Mouse (Mus musculus): ENCODE data around the gene Cars2. TPM values are rescaled to one million over a fixed set of nuclear protein-coding genes. Genes with fewer than 3 reads are reported as not detected.
A peak's percentile ranks its signal among the peaks of the same experiment; 100 is the strongest.

The Cars2 gene
- 21.6 and 22.9 TPM in 2 replicates for polyA plus RNA-seq (2016; fragmentation: Nextera tagmentation; extraction: Ambion mirVana)

DNA sequence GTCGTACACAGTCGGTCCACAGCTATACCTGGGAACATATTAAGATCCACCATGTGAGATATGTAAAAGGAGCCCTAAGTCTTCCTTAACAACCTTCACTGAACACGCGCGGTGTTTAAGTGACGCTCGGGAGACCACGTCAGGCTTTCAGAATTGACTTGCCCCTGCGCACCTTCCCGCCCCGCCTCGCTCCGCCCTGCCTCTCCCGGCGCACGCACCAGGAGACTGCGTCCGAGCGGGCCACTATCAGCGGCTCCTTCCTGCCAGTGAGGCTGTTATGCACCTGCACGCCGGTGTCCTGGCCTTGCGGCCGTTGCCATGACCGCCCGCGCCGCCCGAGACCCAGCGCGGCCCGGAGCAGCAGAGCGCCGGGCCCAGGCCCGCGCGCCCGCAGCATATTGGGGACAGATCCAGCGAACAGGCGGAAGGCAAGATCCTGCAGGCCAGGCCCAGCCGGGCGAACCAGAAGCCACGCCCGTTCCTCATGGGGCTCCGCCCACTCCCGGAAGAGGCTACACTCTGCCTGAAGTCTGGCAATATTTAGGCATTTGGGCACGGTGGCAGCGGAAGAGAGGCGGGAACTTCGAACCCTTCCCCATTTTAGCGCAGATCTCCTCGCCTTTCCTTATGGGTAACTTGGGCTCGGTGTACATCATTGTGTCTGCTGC is at the start of gene Cars2:
Cars2 (minus strand) TSS at position 503 of the 668 bp plus-strand sequence.
- Histone ChIP-seq H3K9ac (peak within 1 kb of the TSS; percentile 83), H3K27ac (peak within 1 kb of the TSS; percentile 88), H3K27me3 (no peaks in the 10 kb centered on the region), H3K4me2 (replicated peaks) (peak within 1 kb of the TSS; percentile 64), H3K36me3 (peaks cover 10% of the 10 kb centered on the region; the same call in 1 of the 2 replicates), H3K4me3 (peak within 1 kb of the TSS; percentile 76), H3K9me3 (no peaks in the 10 kb centered on the region), H3K4me1 (peaks cover 15% of the 10 kb centered on the region; the same call in 1 of the 2 replicates)
- WGBS = under 1% methylated on average over 53 of the region's 53 CpGs
- peak; percentile 49; the same call in 1 of the 2 replicates for ATAC-seq (ENCODE audit: insufficient number of reproducible peaks, insufficient read depth, low FRiP score, low TSS enrichment)

GRCm38 (mm10) chr8:11593222-11593884 is 42.8 kb upstream of the Cars2 start:
- ATAC-seq (ENCODE audit: insufficient number of reproducible peaks, insufficient read depth, low FRiP score, low TSS enrichment) = no peak
- 71% methylated on average over 12 of the region's 12 CpGs for WGBS
- H3K9ac ChIP-seq = no peak overlapping the region
- H3K4me1 ChIP-seq = peaks cover 9% of the 10 kb centered on the region; the same call in 1 of the 2 replicates
- no peak overlapping the region for H3K4me3 ChIP-seq
- no peak overlapping the region for H3K27ac ChIP-seq
- H3K9me3 ChIP-seq = no peaks in the 10 kb centered on the region
- H3K27me3 ChIP-seq = no peaks in the 10 kb centered on the region
- no peaks in the 10 kb centered on the region for H3K36me3 ChIP-seq
- no peak overlapping the region for H3K4me2 ChIP-seq (replicated peaks)

DNA sequence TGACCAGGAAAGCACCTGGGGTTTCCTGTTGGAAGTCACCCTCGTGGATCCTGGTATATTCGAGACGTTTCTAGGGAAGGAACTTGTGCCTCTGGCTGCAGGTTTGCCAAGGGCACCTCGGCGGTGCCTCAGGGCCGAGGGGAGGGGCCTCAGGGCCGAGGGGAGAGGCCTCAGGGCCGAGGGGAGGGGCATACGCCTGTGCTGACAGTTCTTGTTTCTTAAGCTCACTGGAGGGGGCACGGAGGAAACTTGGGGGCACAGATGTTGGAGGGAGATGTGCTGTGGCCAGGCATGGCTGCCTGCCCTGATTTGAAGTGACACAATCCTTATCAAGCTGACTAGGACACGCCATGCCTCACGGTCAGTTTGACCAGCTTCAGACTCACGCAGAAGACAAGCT is 41.7 kb upstream of the Cars2 start:
- peaks cover 9% of the 10 kb centered on the region; the same call in 1 of the 2 replicates for H3K4me1 ChIP-seq
- H3K4me3 ChIP-seq = no peak overlapping the region
- no peaks in the 10 kb centered on the region for H3K36me3 ChIP-seq
- no peaks in the 10 kb centered on the region for H3K27me3 ChIP-seq
- no peaks in the 10 kb centered on the region for H3K9me3 ChIP-seq
- H3K9ac ChIP-seq = no peak overlapping the region
- ATAC-seq (ENCODE audit: insufficient number of reproducible peaks, insufficient read depth, low FRiP score, low TSS enrichment) = no peak
- H3K27ac ChIP-seq = no peak overlapping the region
- no peak overlapping the region for H3K4me2 ChIP-seq (replicated peaks)
- 43% methylated on average over 13 of the region's 13 CpGs for WGBS

DNA sequence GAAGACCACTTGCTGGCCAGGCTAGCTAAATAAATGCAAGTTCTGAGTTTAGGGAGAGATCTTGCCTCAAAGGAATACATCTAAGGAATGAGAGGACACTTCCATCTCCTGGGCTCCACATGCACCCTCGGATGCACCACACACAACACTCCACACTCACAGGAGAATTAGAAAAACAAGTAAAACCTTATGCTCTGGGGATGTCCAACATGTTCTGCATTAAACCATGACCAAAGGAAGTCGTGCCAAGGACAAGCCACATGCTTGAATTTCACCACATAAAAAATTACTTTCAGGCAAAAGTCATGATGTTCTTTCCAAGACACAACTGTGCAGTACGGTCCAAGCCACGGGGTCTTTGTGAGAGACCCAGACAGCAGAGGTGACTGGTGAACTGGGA is 41.3 kb upstream of the Cars2 start:
- H3K4me2 ChIP-seq (replicated peaks) = no peak overlapping the region
- H3K9ac ChIP-seq = no peak overlapping the region
- no peaks in the 10 kb centered on the region for H3K36me3 ChIP-seq
- H3K27ac ChIP-seq = no peak overlapping the region
- H3K9me3 ChIP-seq = no peaks in the 10 kb centered on the region
- peaks cover 9% of the 10 kb centered on the region; the same call in 1 of the 2 replicates for H3K4me1 ChIP-seq
- no peak for ATAC-seq (ENCODE audit: insufficient number of reproducible peaks, insufficient read depth, low FRiP score, low TSS enrichment)
- 54% methylated on average over 4 of the region's 4 CpGs for WGBS
- H3K4me3 ChIP-seq = no peak overlapping the region
- H3K27me3 ChIP-seq = no peaks in the 10 kb centered on the region

DNA sequence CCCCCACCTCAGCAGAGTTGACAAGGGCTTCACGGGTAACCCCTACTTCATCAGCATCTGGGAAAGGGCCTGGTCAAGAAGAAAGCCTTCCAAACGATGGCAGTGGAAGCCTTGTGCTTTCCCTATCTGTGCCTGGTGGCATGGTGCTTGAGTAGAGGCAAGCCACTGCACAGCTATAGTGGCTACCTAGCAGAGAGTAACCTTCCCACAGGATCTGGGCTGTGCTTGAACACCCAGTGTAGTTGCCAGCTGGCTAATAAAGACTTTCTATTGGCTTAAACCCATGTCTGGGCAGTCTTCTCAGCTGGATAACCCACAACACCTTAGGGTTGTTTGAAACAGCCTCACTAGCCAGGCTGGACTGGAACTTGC is 35.8 kb upstream of the Cars2 start:
- H3K27ac ChIP-seq = peak overlapping the region; percentile 78
- no peak overlapping the region for H3K4me2 ChIP-seq (replicated peaks)
- H3K36me3 ChIP-seq = no peaks in the 10 kb centered on the region
- peaks cover 16% of the 10 kb centered on the region for H3K4me1 ChIP-seq
- H3K9me3 ChIP-seq = peaks cover 6% of the 10 kb centered on the region; the same call in 1 of the 2 replicates
- H3K27me3 ChIP-seq = no peaks in the 10 kb centered on the region
- no peak overlapping the region for H3K9ac ChIP-seq
- no peak for ATAC-seq (ENCODE audit: insufficient number of reproducible peaks, insufficient read depth, low FRiP score, low TSS enrichment)
- 38% methylated on average over 2 of the region's 2 CpGs for WGBS
- H3K4me3 ChIP-seq = no peak overlapping the region

- Histone ChIP-seq H3K9me3 (peaks cover 6% of the 10 kb centered on the region; the same call in 1 of the 2 replicates), H3K4me3 (no peak overlapping the region), H3K4me1 (peaks cover 16% of the 10 kb centered on the region), H3K27me3 (no peaks in the 10 kb centered on the region), H3K4me2 (replicated peaks) (peak overlapping the region; percentile 25; the same call in 1 of the 2 replicates), H3K9ac (no peak overlapping the region), H3K36me3 (no peaks in the 10 kb centered on the region), H3K27ac (peak overlapping the region; percentile 78)
- peak; percentile 81; the same call in 1 of the 2 replicates for ATAC-seq (ENCODE audit: insufficient number of reproducible peaks, insufficient read depth, low FRiP score, low TSS enrichment)
- WGBS = 45% methylated on average over 21 of the region's 21 CpGs
Measured at GRCm38 (mm10) chr8:11585513-11586373, 35.2 kb upstream of the Cars2 start.

- no peak overlapping the region for H3K4me2 ChIP-seq (replicated peaks)
- peaks cover 9% of the 10 kb centered on the region; the same call in 1 of the 2 replicates for H3K4me1 ChIP-seq
- 62% methylated on average over 16 of the region's 16 CpGs for WGBS
- H3K27me3 ChIP-seq = 0 out of 2 replicates have a peak, but pooled peaks cover 3% of the 10 kb centered on the region
- no peak overlapping the region for H3K9ac ChIP-seq
- ATAC-seq (ENCODE audit: insufficient number of reproducible peaks, insufficient read depth, low FRiP score, low TSS enrichment) = no peak
- H3K4me3 ChIP-seq = no peak overlapping the region
- H3K36me3 ChIP-seq = no peaks in the 10 kb centered on the region
- H3K27ac ChIP-seq = no peak overlapping the region
- H3K9me3 ChIP-seq = no peaks in the 10 kb centered on the region
Measured at GRCm38 (mm10) chr8:11575604-11576384, 25.2 kb upstream of the Cars2 start.

GRCm38 (mm10) chr8:11574911-11575603 is 24.5 kb upstream of the Cars2 start:
- H3K27ac ChIP-seq = no peak overlapping the region
- H3K4me2 ChIP-seq (replicated peaks) = no peak overlapping the region
- ATAC-seq (ENCODE audit: insufficient number of reproducible peaks, insufficient read depth, low FRiP score, low TSS enrichment) = no peak
- H3K36me3 ChIP-seq = no peaks in the 10 kb centered on the region
- no peaks in the 10 kb centered on the region for H3K9me3 ChIP-seq
- H3K27me3 ChIP-seq = 0 out of 2 replicates have a peak, but pooled peaks cover 3% of the 10 kb centered on the region
- H3K9ac ChIP-seq = no peak overlapping the region; the same call in 1 of the 2 replicates
- peaks cover 10% of the 10 kb centered on the region; the same call in 1 of the 2 replicates for H3K4me1 ChIP-seq
- H3K4me3 ChIP-seq = no peak overlapping the region
- WGBS = 53% methylated on average over 9 of the region's 9 CpGs

- peaks cover 22% of the 10 kb centered on the region for H3K4me1 ChIP-seq
- H3K4me2 ChIP-seq (replicated peaks) = no peak overlapping the region
- H3K27ac ChIP-seq = no peak overlapping the region
- 0 out of 2 replicates have a peak, but pooled peaks cover 3% of the 10 kb centered on the region for H3K27me3 ChIP-seq
- 0 out of 2 replicates have a peak, but pooled peaks cover 4% of the 10 kb centered on the region for H3K36me3 ChIP-seq
- WGBS = 73% methylated on average over 6 of the region's 6 CpGs
- ATAC-seq (ENCODE audit: insufficient number of reproducible peaks, insufficient read depth, low FRiP score, low TSS enrichment) = no peak
- no peaks in the 10 kb centered on the region for H3K9me3 ChIP-seq
- H3K4me3 ChIP-seq = no peak overlapping the region
- no peak overlapping the region for H3K9ac ChIP-seq
Measured at GRCm38 (mm10) chr8:11572428-11572827, 21.8 kb upstream of the Cars2 start.

DNA sequence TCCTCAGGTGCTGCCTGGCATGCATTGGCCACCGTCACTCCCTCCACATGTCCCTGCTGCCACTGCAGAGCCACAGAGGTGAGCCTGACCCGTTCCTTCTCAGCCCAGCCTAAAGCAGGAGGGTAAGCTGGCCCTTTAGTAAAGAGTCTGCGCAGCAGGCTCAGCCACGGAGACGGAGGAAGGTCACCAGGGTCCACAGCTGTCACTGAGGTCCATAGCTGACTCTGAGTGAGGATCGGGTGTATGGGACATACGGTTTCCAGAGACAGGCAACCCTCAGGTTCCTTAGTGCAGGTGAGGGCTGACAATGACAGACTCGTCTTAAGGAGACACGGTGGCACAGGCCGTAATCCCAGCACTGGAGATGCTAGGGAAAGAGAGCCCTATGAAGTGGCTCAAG is 21.4 kb upstream of the Cars2 start:
- Histone ChIP-seq H3K27me3 (0 out of 2 replicates have a peak, but pooled peaks cover 3% of the 10 kb centered on the region), H3K9ac (no peak overlapping the region), H3K9me3 (no peaks in the 10 kb centered on the region), H3K4me2 (replicated peaks) (no peak overlapping the region), H3K4me3 (no peak overlapping the region), H3K4me1 (peaks cover 22% of the 10 kb centered on the region), H3K36me3 (peaks cover 6% of the 10 kb centered on the region), H3K27ac (no peak overlapping the region)
- 87% methylated on average over 10 of the region's 10 CpGs for WGBS
- ATAC-seq (ENCODE audit: insufficient number of reproducible peaks, insufficient read depth, low FRiP score, low TSS enrichment) = no peak
